Mouse (Mus musculus) liver, embryonic 12.5 days (tissue): ENCODE results near the gene Scd3. TPM values are rescaled to one million over a fixed set of nuclear protein-coding genes. Genes with fewer than 3 reads are reported as not detected.

Experiments used
- ATAC-seq: fragments of 200-750 bp; cut with Nextera tagmentation; 2 replicates; pipeline ENCODE4 v1.8.0; 2017; ENCODE audit warnings: moderate number of reproducible peaks, mild to moderate bottlenecking, moderate library complexity
- H3K27ac ChIP-seq: fragments of 300-500 bp; sonication (generic); 2 replicates; pipeline ENCODE4 v1.5.1; 2016; ENCODE audit warnings: mild to moderate bottlenecking
- H3K27me3 ChIP-seq: fragments of 300-500 bp; sonication (generic); replicated peaks from 2 replicates; pipeline ENCODE4 v1.6.1; 2016; ENCODE audit warnings: mild to moderate bottlenecking, moderate library complexity
- H3K36me3 ChIP-seq: fragments of 300-500 bp; sonication (generic); 2 replicates; pipeline ENCODE4 v1.6.1; 2016; ENCODE audit warnings: mild to moderate bottlenecking, moderate library complexity
- H3K4me1 ChIP-seq: fragments of 300-500 bp; sonication (generic); 2 replicates; pipeline ENCODE4 v1.6.1; 2016
- H3K4me2 ChIP-seq: fragments of 300-500 bp; sonication (generic); 2 replicates; pipeline ENCODE4 v1.6.1; 2016; ENCODE audit warnings: mild to moderate bottlenecking, moderate library complexity
- H3K4me3 ChIP-seq: fragments of 300-500 bp; sonication (generic); 2 replicates; pipeline ENCODE4 v1.5.1; 2016; ENCODE audit warnings: mild to moderate bottlenecking, moderate library complexity
- H3K9ac ChIP-seq: fragments of 300-500 bp; sonication (generic); 2 replicates; pipeline ENCODE4 v1.6.1; 2016; ENCODE audit warnings: mild to moderate bottlenecking, moderate library complexity
- H3K9me3 ChIP-seq: fragments of 300-500 bp; sonication (generic); replicated peaks from 2 replicates; pipeline ENCODE4 v1.6.1; 2016; ENCODE audit warnings: mild to moderate bottlenecking, moderate library complexity
- WGBS: fragments of 180-500 bp; shearing (Covaris S2); methylation state at CpG from one replicate; pipeline ENCODE4 v1.1.7; 2016; ENCODE audit not compliant: insufficient replicate concordance; 5-methylcytosine and 5-hydroxymethylcytosine counted together
- polyA plus RNA-seq: library from polyadenylated mRNA; unstranded; fragments of >200 nt; fragmentation: Nextera tagmentation; extraction: Ambion mirVana; gene quantifications from 2 replicates; pipeline ENCODE4 v1.2.1, GENCODE M21; 2016

The Scd3 gene
- polyA plus RNA-seq, 1 experiment from 2014 or later: not detected

GRCm38 (mm10) chr19:44197053-44197852 lies 5.8 kb upstream of the Scd3 start:
- no peak overlapping the region for H3K9ac ChIP-seq
- H3K36me3 ChIP-seq: no peaks in the 10 kb centered on the region
- H3K9me3 ChIP-seq: no peaks in the 10 kb centered on the region
- H3K4me2 ChIP-seq: no peak overlapping the region
- H3K4me3 ChIP-seq: no peak overlapping the region
- ATAC-seq: no peak
- peaks cover 10% of the 10 kb centered on the region for H3K4me1 ChIP-seq
- H3K27ac ChIP-seq: no peak overlapping the region
- 29% methylated on average over 10 of the region's 10 CpGs for WGBS
- H3K27me3 ChIP-seq: peaks cover 13% of the 10 kb centered on the region

- no peak overlapping the region for H3K27ac ChIP-seq
- H3K4me2 ChIP-seq: no peak overlapping the region
- H3K9me3 ChIP-seq: no peaks in the 10 kb centered on the region
- no peaks in the 10 kb centered on the region for H3K36me3 ChIP-seq
- no peak for ATAC-seq
- H3K4me1 ChIP-seq: peaks cover 10% of the 10 kb centered on the region
- no peak overlapping the region for H3K4me3 ChIP-seq
- 77% methylated on average over 6 of the region's 6 CpGs for WGBS
- H3K27me3 ChIP-seq: peaks cover 6% of the 10 kb centered on the region; the same call in 1 of the 2 replicates
- H3K9ac ChIP-seq: no peak overlapping the region
Measured at GRCm38 (mm10) chr19:44198494-44198893, 4.6 kb upstream of the Scd3 start.

DNA sequence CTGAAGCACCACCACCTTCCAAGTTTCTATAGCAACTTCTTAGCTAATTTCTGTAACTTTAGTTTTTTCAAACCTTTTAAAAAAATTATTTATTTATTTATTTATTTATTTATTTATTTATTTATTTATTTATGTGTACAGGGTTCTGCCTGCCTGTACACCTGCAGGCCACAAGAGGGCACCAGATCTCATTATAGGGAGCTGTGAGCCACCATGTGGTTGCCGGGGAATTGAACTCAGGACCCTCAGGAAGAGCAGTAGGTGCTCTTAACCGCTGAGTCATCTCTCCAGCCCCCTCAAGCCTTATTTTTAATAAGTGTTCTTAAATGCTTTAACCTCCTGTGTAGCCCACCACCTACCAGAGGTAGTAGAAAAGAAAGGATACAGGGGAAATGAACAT lies 4.1 kb upstream of the Scd3 start:
- peaks cover 1% of the 10 kb centered on the region; the same call in 1 of the 2 replicates for H3K27me3 ChIP-seq
- peaks cover 10% of the 10 kb centered on the region for H3K4me1 ChIP-seq
- 45% methylated on average over 2 of the region's 2 CpGs for WGBS
- no peaks in the 10 kb centered on the region for H3K9me3 ChIP-seq
- H3K27ac ChIP-seq: no peak overlapping the region
- H3K36me3 ChIP-seq: no peaks in the 10 kb centered on the region
- ATAC-seq: no peak
- no peak overlapping the region for H3K4me3 ChIP-seq
- H3K4me2 ChIP-seq: no peak overlapping the region
- H3K9ac ChIP-seq: no peak overlapping the region

DNA sequence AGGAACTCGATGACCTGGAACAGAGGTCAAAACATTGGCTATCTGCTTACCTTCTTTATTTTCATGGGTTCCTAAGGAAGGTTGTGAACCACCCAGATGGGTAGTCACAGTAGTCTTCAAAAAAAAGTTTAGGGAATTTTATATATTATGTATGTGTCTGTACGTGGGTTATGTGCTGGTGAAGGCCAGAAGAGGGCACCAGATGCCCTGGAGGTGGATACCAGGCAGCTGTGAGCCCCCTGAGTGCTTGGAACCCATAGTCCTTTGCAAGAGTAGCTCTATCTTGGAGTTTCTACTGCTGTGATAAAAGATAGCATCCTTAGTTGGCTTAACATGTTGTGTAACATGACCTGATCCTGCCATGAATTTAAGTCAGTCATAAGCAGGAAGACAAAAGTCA lies 4.0 kb downstream of the Scd3 start:
- Histone ChIP-seq H3K9ac (no peak overlapping the region), H3K4me3 (no peak overlapping the region), H3K36me3 (no peaks in the 10 kb centered on the region), H3K9me3 (no peaks in the 10 kb centered on the region), H3K4me1 (no peaks in the 10 kb centered on the region), H3K27me3 (peaks cover 23% of the 10 kb centered on the region), H3K4me2 (no peak overlapping the region), H3K27ac (no peak overlapping the region)
- 51% methylated on average over 2 of the region's 2 CpGs for WGBS
- no peak for ATAC-seq

DNA sequence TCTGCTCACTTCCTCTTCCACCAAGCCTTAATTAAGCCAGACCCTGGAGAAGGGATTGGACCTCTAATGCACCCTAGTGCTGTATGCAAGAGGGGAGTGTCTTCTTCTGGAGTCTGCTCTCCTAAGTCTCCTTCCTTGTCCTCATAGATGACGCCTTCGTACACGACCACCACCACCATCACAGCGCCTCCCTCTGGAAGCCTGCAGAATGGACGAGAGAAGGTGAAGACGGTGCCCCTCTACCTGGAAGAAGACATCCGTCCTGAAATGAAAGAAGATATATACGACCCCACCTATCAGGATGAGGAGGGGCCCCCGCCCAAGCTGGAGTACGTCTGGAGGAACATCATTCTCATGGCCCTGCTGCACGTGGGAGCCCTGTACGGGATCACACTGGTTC lies 12.2 kb downstream of the Scd3 start:
- Histone ChIP-seq H3K4me3 (no peak overlapping the region), H3K4me1 (no peaks in the 10 kb centered on the region), H3K36me3 (no peaks in the 10 kb centered on the region), H3K27me3 (peaks cover 36% of the 10 kb centered on the region), H3K9ac (no peak overlapping the region), H3K4me2 (no peak overlapping the region), H3K9me3 (no peaks in the 10 kb centered on the region), H3K27ac (no peak overlapping the region)
- ATAC-seq: no peak
- WGBS: 51% methylated on average over 12 of the region's 12 CpGs

DNA sequence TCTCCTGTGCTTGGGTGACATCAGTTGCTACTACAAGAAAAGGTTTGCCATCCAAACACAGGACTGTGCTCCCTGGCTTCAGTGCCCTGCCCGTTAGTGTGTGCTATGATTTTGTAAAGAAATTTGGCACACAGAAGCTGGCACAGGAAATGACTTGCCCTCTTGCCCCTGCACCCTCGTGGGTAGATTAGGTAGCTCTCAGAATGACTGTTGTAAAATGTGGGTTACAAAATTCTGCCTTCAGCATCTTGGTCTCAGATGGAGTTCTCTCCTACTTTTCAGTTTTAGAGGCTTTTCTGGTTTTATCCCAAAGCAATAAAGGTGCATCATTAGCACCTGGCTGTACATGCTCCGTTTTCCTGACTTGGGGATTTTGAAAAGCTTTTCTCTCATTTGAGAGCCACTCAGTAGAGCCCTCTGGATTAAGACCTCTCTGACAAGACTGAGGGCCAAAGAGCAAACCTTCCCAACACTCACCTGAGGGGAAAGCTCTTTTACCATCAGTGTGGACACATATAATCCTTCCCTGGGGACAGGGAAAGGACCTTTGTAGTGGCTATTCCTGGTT lies 15.0 kb downstream of the Scd3 start:
- H3K27me3 ChIP-seq: peaks cover 30% of the 10 kb centered on the region
- no peak overlapping the region for H3K4me3 ChIP-seq
- WGBS: 39% methylated on average over 3 of the region's 3 CpGs
- no peak overlapping the region for H3K27ac ChIP-seq
- no peak overlapping the region for H3K9ac ChIP-seq
- H3K36me3 ChIP-seq: no peaks in the 10 kb centered on the region
- H3K9me3 ChIP-seq: no peaks in the 10 kb centered on the region
- ATAC-seq: no peak
- H3K4me2 ChIP-seq: no peak overlapping the region
- no peaks in the 10 kb centered on the region for H3K4me1 ChIP-seq

- Histone ChIP-seq H3K36me3 (no peaks in the 10 kb centered on the region), H3K27me3 (peaks cover 31% of the 10 kb centered on the region), H3K4me1 (no peaks in the 10 kb centered on the region), H3K9me3 (no peaks in the 10 kb centered on the region), H3K27ac (no peak overlapping the region), H3K4me3 (no peak overlapping the region), H3K9ac (no peak overlapping the region), H3K4me2 (no peak overlapping the region)
- ATAC-seq: no peak
- 15% methylated on average over 5 of the region's 5 CpGs for WGBS
Measured at GRCm38 (mm10) chr19:44225728-44226127, 22.7 kb downstream of the Scd3 start.

GRCm38 (mm10) chr19:44229776-44230175 lies 26.7 kb downstream of the Scd3 start:
- H3K4me2 ChIP-seq: no peak overlapping the region
- no peaks in the 10 kb centered on the region for H3K4me1 ChIP-seq
- WGBS: 50% methylated on average over 2 of the region's 2 CpGs
- no peak for ATAC-seq
- no peak overlapping the region for H3K4me3 ChIP-seq
- no peaks in the 10 kb centered on the region for H3K9me3 ChIP-seq
- no peak overlapping the region for H3K27ac ChIP-seq
- no peaks in the 10 kb centered on the region for H3K36me3 ChIP-seq
- H3K27me3 ChIP-seq: peaks cover 59% of the 10 kb centered on the region
- no peak overlapping the region for H3K9ac ChIP-seq

GRCm38 (mm10) chr19:44230212-44230611 lies 27.1 kb downstream of the Scd3 start:
- Histone ChIP-seq H3K36me3 (no peaks in the 10 kb centered on the region), H3K4me1 (no peaks in the 10 kb centered on the region), H3K9me3 (no peaks in the 10 kb centered on the region), H3K4me2 (no peak overlapping the region), H3K9ac (no peak overlapping the region), H3K4me3 (no peak overlapping the region), H3K27me3 (peaks cover 59% of the 10 kb centered on the region), H3K27ac (no peak overlapping the region)
- no peak for ATAC-seq
- 54% methylated on average over 3 of the region's 3 CpGs for WGBS

GRCm38 (mm10) chr19:44231608-44232151 lies 28.6 kb downstream of the Scd3 start:
- peaks cover 68% of the 10 kb centered on the region for H3K27me3 ChIP-seq
- no peak for ATAC-seq
- H3K4me3 ChIP-seq: no peak overlapping the region
- no peak overlapping the region for H3K4me2 ChIP-seq
- H3K36me3 ChIP-seq: no peaks in the 10 kb centered on the region
- no peak overlapping the region for H3K9ac ChIP-seq
- H3K4me1 ChIP-seq: no peaks in the 10 kb centered on the region
- H3K27ac ChIP-seq: no peak overlapping the region
- H3K9me3 ChIP-seq: no peaks in the 10 kb centered on the region
- 36% methylated on average over 4 of the region's 4 CpGs for WGBS

DNA sequence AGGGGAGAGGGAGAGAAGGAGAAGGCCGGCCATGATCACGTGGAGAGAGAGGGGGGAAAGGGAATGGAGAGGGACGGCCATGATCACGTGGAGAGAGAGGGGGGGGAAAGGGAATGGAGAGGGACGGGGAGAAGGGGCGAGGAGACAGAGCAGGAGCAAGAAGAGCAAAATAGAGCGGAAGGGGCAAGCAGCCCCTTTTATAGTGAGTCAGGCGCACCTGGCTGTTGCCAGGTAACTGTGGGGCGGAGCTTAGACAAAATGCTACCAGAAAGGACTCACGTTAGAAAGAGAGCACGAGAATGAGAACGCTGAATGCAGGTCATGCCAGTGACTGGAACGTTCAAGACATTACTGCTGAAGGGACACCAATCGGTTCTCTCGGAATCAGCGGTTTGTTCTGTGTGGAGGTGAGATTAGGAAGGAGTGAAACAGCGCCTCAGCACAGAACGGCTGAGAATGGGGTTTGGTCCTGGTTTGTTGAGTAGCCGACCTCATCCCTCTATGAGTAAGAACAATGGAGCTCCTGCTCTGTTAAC lies 34.5 kb downstream of the Scd3 start:
- Histone ChIP-seq H3K27ac (no peak overlapping the region), H3K9me3 (no peaks in the 10 kb centered on the region), H3K4me3 (peak overlapping the region; percentile 11; the same call in 1 of the 2 replicates), H3K36me3 (no peaks in the 10 kb centered on the region), H3K27me3 (peaks cover 70% of the 10 kb centered on the region), H3K4me1 (0 out of 2 replicates have a peak, but pooled peaks cover 3% of the 10 kb centered on the region), H3K4me2 (peak overlapping the region; percentile 46), H3K9ac (no peak overlapping the region)
- WGBS: 12% methylated on average over 19 of the region's 19 CpGs
- ATAC-seq: no peak

DNA sequence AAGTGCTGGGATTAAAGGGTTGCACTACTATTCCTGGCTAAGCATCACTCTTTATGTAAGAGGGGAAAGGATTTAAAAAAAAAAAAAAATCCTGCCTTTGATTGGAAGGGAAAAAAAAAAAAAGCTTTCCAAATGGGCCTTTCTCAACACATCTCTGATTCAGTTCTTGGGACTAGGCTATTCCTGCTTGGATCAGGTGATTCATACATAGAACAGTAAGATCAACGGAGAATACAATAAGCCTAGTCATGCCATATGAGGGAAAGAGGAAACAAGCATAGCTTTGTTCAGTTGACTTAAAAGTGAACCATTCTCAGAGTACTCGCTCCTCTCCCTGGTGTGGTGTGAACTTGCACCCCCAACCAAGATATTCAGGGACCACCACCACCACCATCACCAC lies 35.8 kb downstream of the Scd3 start:
- Histone ChIP-seq H3K4me1 (0 out of 2 replicates have a peak, but pooled peaks cover 3% of the 10 kb centered on the region), H3K27me3 (peaks cover 66% of the 10 kb centered on the region), H3K36me3 (no peaks in the 10 kb centered on the region), H3K9ac (no peak overlapping the region), H3K4me3 (no peak overlapping the region), H3K9me3 (no peaks in the 10 kb centered on the region), H3K4me2 (no peak overlapping the region), H3K27ac (no peak overlapping the region)
- WGBS: 51% methylated on average over 2 of the region's 2 CpGs
- ATAC-seq: no peak
